Mouse (Mus musculus) stomach, postnatal 0 days (tissue): Measurements from ENCODE around the gene Ppard. TPM values are rescaled to one million over a fixed set of nuclear protein-coding genes. Genes with fewer than 3 reads are reported as not detected.
A peak's percentile ranks its signal among the peaks of the same experiment; 100 is the strongest.

ENCODE experiments used
- ATAC-seq: fragments of 200-750 bp; cut with Nextera tagmentation; 2 replicates; pipeline ENCODE4 v1.8.0; 2017; ENCODE audit not compliant: low FRiP score, low TSS enrichment
- DNase-seq: peaks from one replicate; pipeline ENCODE4 v3.0.0-alpha.2; 2016; ENCODE audit warnings: low spot score
- H3K27ac ChIP-seq: fragments of 300-500 bp; sonication (generic); replicated peaks from 2 replicates; pipeline ENCODE4 v1.5.1; 2014; ENCODE audit warnings: mild to moderate bottlenecking, control low read depth
- H3K27me3 ChIP-seq: fragments of 300-500 bp; sonication (generic); 2 replicates; pipeline ENCODE4 v1.6.1; 2014; ENCODE audit warnings: low read length; ENCODE audit not compliant: control insufficient read depth, insufficient read depth
- H3K36me3 ChIP-seq: fragments of 300-500 bp; sonication (generic); 2 replicates; pipeline ENCODE4 v1.6.1; 2014; ENCODE audit warnings: low read length, mixed read lengths; ENCODE audit not compliant: control insufficient read depth, insufficient read depth
- H3K4me1 ChIP-seq: fragments of 300-500 bp; sonication (generic); replicated peaks from 2 replicates; pipeline ENCODE4 v1.6.1; 2014; ENCODE audit warnings: antibody characterized with exemption; ENCODE audit not compliant: control insufficient read depth, insufficient read depth
- H3K4me2 ChIP-seq: fragments of 300-500 bp; sonication (generic); replicated peaks from 2 replicates; pipeline ENCODE4 v1.6.1; 2014; ENCODE audit warnings: low read depth, mild to moderate bottlenecking, control low read depth, moderate library complexity
- H3K4me3 ChIP-seq: fragments of 300-500 bp; sonication (generic); 2 replicates; pipeline ENCODE4 v1.5.1; 2014; ENCODE audit warnings: low read depth, low read length, control low read depth
- H3K9ac ChIP-seq: fragments of 300-500 bp; sonication (generic); 2 replicates; pipeline ENCODE4 v1.6.1; 2014; ENCODE audit warnings: mild to moderate bottlenecking, low read length, control low read depth, mixed read lengths
- H3K9me3 ChIP-seq: fragments of 300-500 bp; sonication (generic); 2 replicates; pipeline ENCODE4 v1.6.1; 2016; ENCODE audit warnings: low read length; ENCODE audit not compliant: control insufficient read depth
- CTCF ChIP-seq: IDR thresholded peaks from 2 replicates; pipeline ENCODE4 v1.5.1; 2016; ENCODE audit warnings: antibody characterized with exemption, low read depth, mild to moderate bottlenecking, moderate library complexity
- EP300 ChIP-seq: optimal IDR thresholded peaks from 2 replicates; pipeline ENCODE3; 2016; ENCODE audit warnings: antibody characterized with exemption
- WGBS: fragments of 180-500 bp; shearing (Covaris S2); extraction: QIAGEN DNeasy Blood & Tissue Kit; methylation state at CpG from one replicate; pipeline ENCODE4 v1.1.7; 2014; 5-methylcytosine and 5-hydroxymethylcytosine counted together
- polyA plus RNA-seq: library from polyadenylated mRNA; unstranded; fragments of >200 nt; fragmentation: Nextera tagmentation; extraction: Ambion mirVana; gene quantifications from 2 replicates; pipeline ENCODE4 v1.2.1, GENCODE M21; 2015

Gene Ppard
- polyA plus RNA-seq, 1 experiment from 2014 or later, result 3.4 TPM

DNA sequence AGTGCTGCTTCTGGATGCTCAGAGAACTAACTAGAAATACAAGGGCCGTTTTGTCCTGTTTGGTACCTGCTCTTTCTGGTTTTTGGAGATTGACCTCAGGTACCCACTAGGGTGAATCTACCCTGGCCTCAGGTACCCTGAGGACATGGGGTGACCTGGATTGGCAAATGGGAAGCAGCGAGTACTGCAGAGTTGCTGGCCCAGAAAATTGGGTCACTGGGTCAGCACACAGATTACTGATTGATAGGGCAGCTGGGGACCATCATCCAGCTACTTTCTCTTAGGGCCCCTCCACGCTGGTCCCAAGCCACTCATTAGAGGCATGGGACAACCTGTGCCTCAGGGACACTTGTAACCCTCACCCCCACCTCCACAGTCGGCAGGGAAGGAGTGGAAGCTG, 46.7 kb downstream of the Ppard start:
- Histone ChIP-seq H3K9me3 (no peaks in the 10 kb centered on the region), H3K4me2 (no peak overlapping the region), H3K4me3 (no peak overlapping the region), H3K27ac (0 out of 2 replicates have a peak overlapping the region, but pooled peaks have one; percentile 35), H3K36me3 (no peaks in the 10 kb centered on the region), H3K9ac (no peak overlapping the region), H3K4me1 (no peaks in the 10 kb centered on the region), H3K27me3 (no peaks in the 10 kb centered on the region)
- WGBS, result 48% methylated on average over 4 of the region's 4 CpGs
- no peak for DNase-seq
- TF ChIP-seq CTCF, result no peak
- TF ChIP-seq EP300, result no peak
- no peak for ATAC-seq

DNA sequence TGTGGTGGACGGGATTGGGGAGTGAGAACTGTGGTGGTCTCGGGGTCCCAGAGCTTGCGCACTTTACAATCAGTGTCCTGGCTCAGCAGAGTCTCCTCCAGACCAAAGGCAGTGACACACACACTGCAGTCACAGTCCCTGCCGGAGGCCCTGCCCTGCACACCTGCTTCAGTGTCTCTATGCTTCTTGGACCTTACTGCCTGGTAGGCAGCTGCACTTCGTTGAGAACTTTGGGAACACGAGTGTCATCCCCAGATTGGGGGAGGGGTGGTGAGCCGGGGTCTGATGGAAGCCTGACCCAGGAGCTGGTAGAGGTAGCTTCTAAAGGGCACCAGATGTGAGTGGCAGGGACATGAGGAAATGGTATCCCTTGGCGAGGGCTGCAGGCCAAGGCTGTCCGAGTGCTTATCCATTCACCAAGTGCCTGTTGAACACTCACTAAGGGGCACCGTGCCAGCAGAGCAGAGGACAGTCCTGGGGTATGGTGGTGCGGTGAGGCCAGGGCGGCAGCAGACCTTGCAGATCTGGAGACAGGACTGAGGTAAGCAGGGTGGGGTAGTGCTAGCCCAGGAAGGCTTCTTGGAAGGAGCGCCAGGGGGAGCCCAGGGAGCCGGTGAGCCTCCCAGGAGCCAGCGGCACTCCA, 47.4 kb downstream of the Ppard start:
- H3K4me1 ChIP-seq, result no peaks in the 10 kb centered on the region
- no peak overlapping the region for H3K4me2 ChIP-seq
- H3K9ac ChIP-seq, result no peak overlapping the region
- H3K36me3 ChIP-seq, result no peaks in the 10 kb centered on the region
- H3K9me3 ChIP-seq, result no peaks in the 10 kb centered on the region
- 64% methylated on average over 15 of the region's 15 CpGs for WGBS
- H3K27me3 ChIP-seq, result no peaks in the 10 kb centered on the region
- peak; percentile 48 for ATAC-seq
- no peak overlapping the region for H3K4me3 ChIP-seq
- peak; percentile 61 for DNase-seq
- 0 out of 2 replicates have a peak overlapping the region, but pooled peaks have one; percentile 49 for H3K27ac ChIP-seq
- TF ChIP-seq EP300 (no peak), CTCF (peak; percentile 16; the same call in 1 of the 2 replicates)

- Histone ChIP-seq H3K9me3 (no peaks in the 10 kb centered on the region), H3K4me2 (no peak overlapping the region), H3K4me1 (no peaks in the 10 kb centered on the region), H3K36me3 (no peaks in the 10 kb centered on the region), H3K27ac (0 out of 2 replicates have a peak overlapping the region, but pooled peaks have one; percentile 49), H3K4me3 (no peak overlapping the region), H3K9ac (no peak overlapping the region), H3K27me3 (no peaks in the 10 kb centered on the region)
- TF ChIP-seq EP300, result no peak
- TF ChIP-seq CTCF, result no peak
- WGBS, result 79% methylated on average over 7 of the region's 7 CpGs
- no peak; the same call in 1 of the 2 replicates for ATAC-seq
- no peak for DNase-seq
These were observed 47.9 kb downstream of the Ppard start for GRCm38 (mm10) chr17:28280423-28280800.

DNA sequence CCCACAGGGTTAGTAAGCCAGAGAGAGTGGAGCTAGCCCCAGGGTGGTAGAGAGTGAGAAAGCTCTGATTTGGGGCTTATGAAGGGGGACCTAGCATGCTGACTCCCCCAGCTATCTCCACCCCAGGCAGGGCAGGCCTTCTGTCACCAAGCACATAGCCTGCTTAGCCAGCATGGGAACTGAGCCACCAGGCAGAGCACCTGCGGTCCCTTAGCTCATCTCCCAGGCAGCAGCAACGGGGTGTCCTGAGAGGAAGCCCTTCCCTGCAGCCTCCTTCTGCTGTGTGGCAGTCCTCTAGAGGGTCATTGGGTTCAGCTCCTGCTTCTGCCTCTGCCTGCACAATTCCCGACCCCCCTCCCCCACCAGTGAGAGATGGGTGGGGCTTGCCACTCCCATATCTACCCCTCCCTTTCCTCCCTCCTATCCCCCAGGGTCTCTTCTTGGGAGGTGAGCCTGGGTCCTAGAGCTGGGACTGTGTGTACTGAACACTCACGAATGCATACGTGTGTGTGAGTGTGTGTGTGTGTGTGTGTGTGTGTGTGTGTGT, 48.4 kb downstream of the Ppard start:
- Histone ChIP-seq H3K27me3 (no peaks in the 10 kb centered on the region), H3K36me3 (no peaks in the 10 kb centered on the region), H3K27ac (0 out of 2 replicates have a peak overlapping the region, but pooled peaks have one; percentile 18), H3K4me3 (no peak overlapping the region), H3K4me2 (no peak overlapping the region), H3K4me1 (no peaks in the 10 kb centered on the region), H3K9ac (no peak overlapping the region), H3K9me3 (no peaks in the 10 kb centered on the region)
- TF ChIP-seq CTCF (no peak), EP300 (no peak)
- no peak for ATAC-seq
- DNase-seq, result peak; percentile 51
- 36% methylated on average over 5 of the region's 5 CpGs for WGBS

GRCm38 (mm10) chr17:28281866-28282441, 49.5 kb downstream of the Ppard start:
- TF ChIP-seq EP300, result no peak
- TF ChIP-seq CTCF, result no peak
- Histone ChIP-seq H3K9me3 (no peaks in the 10 kb centered on the region), H3K27ac (no peak overlapping the region), H3K36me3 (no peaks in the 10 kb centered on the region), H3K9ac (no peak overlapping the region), H3K4me1 (no peaks in the 10 kb centered on the region), H3K4me3 (no peak overlapping the region), H3K4me2 (no peak overlapping the region), H3K27me3 (no peaks in the 10 kb centered on the region)
- no peak for DNase-seq
- 88% methylated on average over 7 of the region's 7 CpGs for WGBS
- ATAC-seq, result no peak

- H3K4me3 ChIP-seq, result no peak overlapping the region
- DNase-seq, result no peak
- H3K27ac ChIP-seq, result no peak overlapping the region
- no peaks in the 10 kb centered on the region for H3K4me1 ChIP-seq
- TF ChIP-seq EP300 (no peak), CTCF (no peak)
- H3K4me2 ChIP-seq, result no peak overlapping the region
- H3K9me3 ChIP-seq, result no peaks in the 10 kb centered on the region
- no peaks in the 10 kb centered on the region for H3K27me3 ChIP-seq
- no peak for ATAC-seq
- no peak overlapping the region; the same call in 1 of the 2 replicates for H3K9ac ChIP-seq
- H3K36me3 ChIP-seq, result no peaks in the 10 kb centered on the region
- 87% methylated on average over 10 of the region's 10 CpGs for WGBS
These were observed 50.7 kb downstream of the Ppard start for GRCm38 (mm10) chr17:28283199-28283598.
